Mouse (Mus musculus): ENCODE data around the gene Sptbn1. TPM values are rescaled to one million over a fixed set of nuclear protein-coding genes. Genes with fewer than 3 reads are reported as not detected.

Gene Sptbn1
- polyA plus RNA-seq, 1 experiment from 2014 or later = 74.8 TPM

- peaks cover 6% of the 10 kb centered on the region; the same call in 1 of the 2 replicates for H3K36me3 ChIP-seq (ENCODE audit: control insufficient read depth, insufficient read depth, low read length)
- H3K4me1 ChIP-seq (replicated peaks; ENCODE audit: control insufficient read depth, insufficient read depth, low read length) = no peaks in the 10 kb centered on the region
- H3K27me3 ChIP-seq (ENCODE audit: control insufficient read depth, insufficient read depth, low read length) = no peaks in the 10 kb centered on the region
- ATAC-seq (replicated peaks; ENCODE audit: low FRiP score) (no peak), DNase-seq (ENCODE audit: low spot score) (no peak)
- H3K9ac ChIP-seq (ENCODE audit: low read length) = no peak overlapping the region
- H3K27ac ChIP-seq (ENCODE audit: low read depth, low read length) = no peak overlapping the region
- no peaks in the 10 kb centered on the region for H3K9me3 ChIP-seq (ENCODE audit: control insufficient read depth, low read length)
- WGBS = 88% methylated on average over 4 of the region's 4 CpGs
- no peak overlapping the region for H3K4me2 ChIP-seq (ENCODE audit: low read depth, low read length, severe bottlenecking)
- no peak overlapping the region for H3K4me3 ChIP-seq (ENCODE audit: low read depth, low read length)
Measured at GRCm38 (mm10) chr11:30131640-30132039, 136.3 kb downstream of the Sptbn1 start.

GRCm38 (mm10) chr11:30129339-30129738, 138.6 kb downstream of the Sptbn1 start:
- Histone ChIP-seq H3K9ac (ENCODE audit: low read length) (no peak overlapping the region), H3K4me3 (ENCODE audit: low read depth, low read length) (no peak overlapping the region), H3K4me1 (replicated peaks; ENCODE audit: control insufficient read depth, insufficient read depth, low read length) (no peaks in the 10 kb centered on the region), H3K27me3 (ENCODE audit: control insufficient read depth, insufficient read depth, low read length) (no peaks in the 10 kb centered on the region), H3K36me3 (ENCODE audit: control insufficient read depth, insufficient read depth, low read length) (peaks cover 5% of the 10 kb centered on the region; the same call in 1 of the 2 replicates), H3K27ac (ENCODE audit: low read depth, low read length) (no peak overlapping the region), H3K4me2 (ENCODE audit: low read depth, low read length, severe bottlenecking) (no peak overlapping the region), H3K9me3 (ENCODE audit: control insufficient read depth, low read length) (no peaks in the 10 kb centered on the region)
- no peak for ATAC-seq (replicated peaks; ENCODE audit: low FRiP score)
- WGBS = 94% methylated on average over 7 of the region's 7 CpGs
- DNase-seq (ENCODE audit: low spot score) = no peak

GRCm38 (mm10) chr11:30126840-30127239, 141.1 kb downstream of the Sptbn1 start:
- H3K36me3 ChIP-seq (ENCODE audit: control insufficient read depth, insufficient read depth, low read length) = peaks cover 5% of the 10 kb centered on the region; the same call in 1 of the 2 replicates
- WGBS = 84% methylated on average over 1 of the region's 1 CpGs
- no peaks in the 10 kb centered on the region for H3K9me3 ChIP-seq (ENCODE audit: control insufficient read depth, low read length)

GRCm38 (mm10) chr11:30118038-30118437, 149.9 kb downstream of the Sptbn1 start:
- Histone ChIP-seq H3K9me3 (ENCODE audit: control insufficient read depth, low read length) (no peaks in the 10 kb centered on the region), H3K9ac (ENCODE audit: low read length) (no peak overlapping the region), H3K27ac (ENCODE audit: low read depth, low read length) (no peak overlapping the region), H3K4me2 (ENCODE audit: low read depth, low read length, severe bottlenecking) (no peak overlapping the region), H3K4me3 (ENCODE audit: low read depth, low read length) (no peak overlapping the region), H3K36me3 (ENCODE audit: control insufficient read depth, insufficient read depth, low read length) (peaks cover 3% of the 10 kb centered on the region), H3K4me1 (replicated peaks; ENCODE audit: control insufficient read depth, insufficient read depth, low read length) (no peaks in the 10 kb centered on the region), H3K27me3 (ENCODE audit: control insufficient read depth, insufficient read depth, low read length) (no peaks in the 10 kb centered on the region)
- ATAC-seq (replicated peaks; ENCODE audit: low FRiP score) = no peak
- DNase-seq (ENCODE audit: low spot score) = no peak
- 94% methylated on average over 4 of the region's 4 CpGs for WGBS

More at GRCm38 (mm10) chr11:30126840-30127239, 141.1 kb downstream of the Sptbn1 start:
- ATAC-seq (replicated peaks; ENCODE audit: low FRiP score) (no peak), DNase-seq (ENCODE audit: low spot score) (no peak)
- H3K9ac ChIP-seq (ENCODE audit: low read length) = no peak overlapping the region
- H3K4me3 ChIP-seq (ENCODE audit: low read depth, low read length) = no peak overlapping the region
- H3K4me2 ChIP-seq (ENCODE audit: low read depth, low read length, severe bottlenecking) = no peak overlapping the region
- no peak overlapping the region for H3K27ac ChIP-seq (ENCODE audit: low read depth, low read length)
- no peaks in the 10 kb centered on the region for H3K4me1 ChIP-seq (replicated peaks; ENCODE audit: control insufficient read depth, insufficient read depth, low read length)
- no peaks in the 10 kb centered on the region for H3K27me3 ChIP-seq (ENCODE audit: control insufficient read depth, insufficient read depth, low read length)

GRCm38 (mm10) chr11:30113631-30114030, 154.3 kb downstream of the Sptbn1 start:
- DNase-seq (ENCODE audit: low spot score) (no peak), ATAC-seq (replicated peaks; ENCODE audit: low FRiP score) (no peak)
- Histone ChIP-seq H3K36me3 (ENCODE audit: control insufficient read depth, insufficient read depth, low read length) (no peaks in the 10 kb centered on the region; the same call in 1 of the 2 replicates), H3K9me3 (ENCODE audit: control insufficient read depth, low read length) (no peaks in the 10 kb centered on the region), H3K4me2 (ENCODE audit: low read depth, low read length, severe bottlenecking) (no peak overlapping the region), H3K4me1 (replicated peaks; ENCODE audit: control insufficient read depth, insufficient read depth, low read length) (no peaks in the 10 kb centered on the region), H3K4me3 (ENCODE audit: low read depth, low read length) (no peak overlapping the region), H3K27ac (ENCODE audit: low read depth, low read length) (no peak overlapping the region), H3K27me3 (ENCODE audit: control insufficient read depth, insufficient read depth, low read length) (no peaks in the 10 kb centered on the region), H3K9ac (ENCODE audit: low read length) (no peak overlapping the region)
- 92% methylated on average over 2 of the region's 2 CpGs for WGBS

- Histone ChIP-seq H3K4me1 (replicated peaks; ENCODE audit: control insufficient read depth, insufficient read depth, low read length) (no peaks in the 10 kb centered on the region), H3K9me3 (ENCODE audit: control insufficient read depth, low read length) (no peaks in the 10 kb centered on the region), H3K9ac (ENCODE audit: low read length) (no peak overlapping the region), H3K4me3 (ENCODE audit: low read depth, low read length) (no peak overlapping the region), H3K27me3 (ENCODE audit: control insufficient read depth, insufficient read depth, low read length) (no peaks in the 10 kb centered on the region), H3K36me3 (ENCODE audit: control insufficient read depth, insufficient read depth, low read length) (no peaks in the 10 kb centered on the region; the same call in 1 of the 2 replicates), H3K4me2 (ENCODE audit: low read depth, low read length, severe bottlenecking) (no peak overlapping the region), H3K27ac (ENCODE audit: low read depth, low read length) (no peak overlapping the region)
- DNase-seq (ENCODE audit: low spot score) (no peak), ATAC-seq (replicated peaks; ENCODE audit: low FRiP score) (no peak)
- WGBS = 91% methylated on average over 7 of the region's 7 CpGs
Measured at GRCm38 (mm10) chr11:30110634-30111033, 157.3 kb downstream of the Sptbn1 start.

GRCm38 (mm10) chr11:30104177-30104576, 163.8 kb downstream of the Sptbn1 start:
- ATAC-seq (replicated peaks; ENCODE audit: low FRiP score) (0 out of 2 replicates have a peak, but pooled peaks have one; percentile 15), DNase-seq (ENCODE audit: low spot score) (no peak)
- peaks cover 3% of the 10 kb centered on the region; the same call in 1 of the 2 replicates for H3K36me3 ChIP-seq (ENCODE audit: control insufficient read depth, insufficient read depth, low read length)
- H3K27me3 ChIP-seq (ENCODE audit: control insufficient read depth, insufficient read depth, low read length) = no peaks in the 10 kb centered on the region
- no peak overlapping the region for H3K27ac ChIP-seq (ENCODE audit: low read depth, low read length)
- no peak overlapping the region for H3K4me2 ChIP-seq (ENCODE audit: low read depth, low read length, severe bottlenecking)
- no peaks in the 10 kb centered on the region for H3K9me3 ChIP-seq (ENCODE audit: control insufficient read depth, low read length)
- no peaks in the 10 kb centered on the region for H3K4me1 ChIP-seq (replicated peaks; ENCODE audit: control insufficient read depth, insufficient read depth, low read length)
- no peak overlapping the region for H3K4me3 ChIP-seq (ENCODE audit: low read depth, low read length)
- no peak overlapping the region for H3K9ac ChIP-seq (ENCODE audit: low read length)
- 94% methylated on average over 10 of the region's 10 CpGs for WGBS

- WGBS = 98% methylated on average over 2 of the region's 2 CpGs
- DNase-seq (ENCODE audit: low spot score) (no peak), ATAC-seq (replicated peaks; ENCODE audit: low FRiP score) (no peak)
- H3K9me3 ChIP-seq (ENCODE audit: control insufficient read depth, low read length) = no peaks in the 10 kb centered on the region
- H3K27ac ChIP-seq (ENCODE audit: low read depth, low read length) = no peak overlapping the region
- no peak overlapping the region for H3K4me3 ChIP-seq (ENCODE audit: low read depth, low read length)
- no peak overlapping the region for H3K4me2 ChIP-seq (ENCODE audit: low read depth, low read length, severe bottlenecking)
- H3K9ac ChIP-seq (ENCODE audit: low read length) = no peak overlapping the region
- H3K27me3 ChIP-seq (ENCODE audit: control insufficient read depth, insufficient read depth, low read length) = no peaks in the 10 kb centered on the region
- H3K36me3 ChIP-seq (ENCODE audit: control insufficient read depth, insufficient read depth, low read length) = peaks cover 3% of the 10 kb centered on the region; the same call in 1 of the 2 replicates
- no peaks in the 10 kb centered on the region for H3K4me1 ChIP-seq (replicated peaks; ENCODE audit: control insufficient read depth, insufficient read depth, low read length)
Measured at GRCm38 (mm10) chr11:30102594-30102993, 165.4 kb downstream of the Sptbn1 start.

- DNase-seq (ENCODE audit: low spot score) = no peak
- Histone ChIP-seq H3K27ac (ENCODE audit: low read depth, low read length) (no peak overlapping the region), H3K4me2 (ENCODE audit: low read depth, low read length, severe bottlenecking) (no peak overlapping the region), H3K4me1 (replicated peaks; ENCODE audit: control insufficient read depth, insufficient read depth, low read length) (no peaks in the 10 kb centered on the region), H3K9me3 (ENCODE audit: control insufficient read depth, low read length) (no peaks in the 10 kb centered on the region), H3K4me3 (ENCODE audit: low read depth, low read length) (no peak overlapping the region), H3K36me3 (ENCODE audit: control insufficient read depth, insufficient read depth, low read length) (peaks cover 3% of the 10 kb centered on the region; the same call in 1 of the 2 replicates), H3K27me3 (ENCODE audit: control insufficient read depth, insufficient read depth, low read length) (no peaks in the 10 kb centered on the region), H3K9ac (ENCODE audit: low read length) (no peak overlapping the region)
- 85% methylated on average over 1 of the region's 1 CpGs for WGBS
- ATAC-seq (replicated peaks; ENCODE audit: low FRiP score) = no peak
Measured at GRCm38 (mm10) chr11:30101796-30102195, 166.2 kb downstream of the Sptbn1 start.

Measured in forebrain, embryonic 11.5 days (tissue).